Mouse (Mus musculus): ENCODE data around the gene Slc25a13.

DNA sequence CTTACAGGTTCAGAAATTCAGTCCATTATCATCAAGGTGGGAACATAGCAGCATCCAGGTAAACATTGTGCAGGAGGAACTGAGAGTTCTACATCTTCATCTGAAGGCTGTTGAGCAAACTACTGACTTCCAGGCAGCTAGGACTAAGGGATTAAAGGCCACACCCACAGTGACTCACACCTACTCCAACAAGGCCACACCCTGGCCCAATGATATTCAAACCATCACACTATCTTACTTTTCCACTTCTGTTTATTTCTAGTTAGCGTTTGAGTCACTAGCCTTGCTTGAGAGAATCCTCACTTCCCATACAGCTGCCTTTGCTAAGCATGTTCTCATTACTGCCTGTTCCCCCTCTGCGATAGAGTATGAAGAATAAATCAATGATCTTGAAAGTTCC lies 13.3 kb upstream of the Slc25a13 start:
- TF ChIP-seq KAT2A (conservative IDR thresholded peaks at IDR 0.05; ENCODE audit: low read depth, low read length) = no peak
- no peak for TF ChIP-seq USF1 (IDR thresholded peaks at IDR 0.05; ENCODE audit: low read depth, low read length)
- no peak for TF ChIP-seq CTCF (IDR thresholded peaks at IDR 0.05 in 2 of 3, conservative IDR thresholded peaks at IDR 0.05 in 1 of 3; ENCODE audit: control insufficient read depth in 1 of 3, insufficient read depth in 1 of 3, low read depth in 2 of 3, low read length in 3 of 3, poor library complexity in 1 of 3, severe bottlenecking in 1 of 3)
- no peak for TF ChIP-seq NRF1 (IDR thresholded peaks at IDR 0.05; ENCODE audit: insufficient read depth, low read depth, low read length, poor library complexity, severe bottlenecking)
- no peak for TF ChIP-seq TBP (IDR thresholded peaks at IDR 0.05; ENCODE audit: low read depth, low read length)
- no peak for TF ChIP-seq EP300 (IDR thresholded peaks at IDR 0.05; ENCODE audit: low read depth in 1 of 2, low read length in 2 of 2)
- TF ChIP-seq MYB (IDR thresholded peaks at IDR 0.05; ENCODE audit: low read depth, low read length) = no peak
- TF ChIP-seq POLR2A (IDR thresholded peaks at IDR 0.05; ENCODE audit: control insufficient read depth in 1 of 2, insufficient read depth in 1 of 2, low read depth in 1 of 2, low read length in 2 of 2, poor library complexity in 1 of 2) = no peak
- TF ChIP-seq ZNF384 (IDR thresholded peaks at IDR 0.05; ENCODE audit: low read depth, low read length) = no peak
- TF ChIP-seq CHD1 (IDR thresholded peaks at IDR 0.05; ENCODE audit: low read depth, low read length) = no peak
- no peak for TF ChIP-seq MAZ (IDR thresholded peaks at IDR 0.05; ENCODE audit: low read depth, low read length)
